30 mouse cellular contexts compared by ENCODE assay signal in genomic region chr7:46499561-46499960, GRCm38 (mm10).
DNase-seq lines count a peak whose midpoint lies in the region; ATAC-seq and TF ChIP-seq lines count a peak whose summit lies in the region.
"Had no signal": no experiment of that assay in that cellular context is flagged by ENCODE, and none has a peak within 500 bp of the region (broad histone marks: within the 10 kb centered on the region; RNA-seq: fewer than 3 reads in every experiment).

No protein-coding gene starts in this region.

- H3K9ac ChIP-seq in lung, postnatal 0 days (replicated peaks; ENCODE audit: low read depth): no peak overlapping the region
- H3K9ac ChIP-seq in hindbrain, embryonic 13.5 days: no peak overlapping the region
- H3K9ac ChIP-seq: embryonic facial prominence, embryonic 13.5 days; heart, embryonic 12.5 days; hindbrain, embryonic 12.5 days; neural tube, embryonic 13.5 days had no signal

- ATAC-seq in lung, postnatal 0 days: no peak
- peak; percentile 77 for ATAC-seq in granulocyte monocyte progenitor cell, adult 5-6 weeks (replicated peaks; ENCODE audit: poor library complexity, severe bottlenecking)
- ATAC-seq in monocyte, adult 5-6 weeks (replicated peaks; ENCODE audit: insufficient number of reproducible peaks, low FRiP score, low TSS enrichment, poor library complexity, severe bottlenecking): peak; percentile 43; the same call in 1 of the 2 replicates
- no peak for ATAC-seq in erythroid progenitor cell, adult 5-6 weeks (replicated peaks; ENCODE audit: low FRiP score, poor library complexity, severe bottlenecking)
- no peak for ATAC-seq in hindbrain, embryonic 13.5 days (ENCODE audit: low FRiP score)
- ATAC-seq: forebrain, embryonic 14.5 days; inflammation-experienced regulatory T-cells, adult 6 months had no signal

- H3K4me2 ChIP-seq in lung, postnatal 0 days (replicated peaks; ENCODE audit: low read depth, low read length): no peak overlapping the region
- H3K4me2 ChIP-seq in hindbrain, embryonic 13.5 days: no peak overlapping the region
- H3K4me2 ChIP-seq: embryonic facial prominence, embryonic 13.5 days; heart, embryonic 12.5 days; hindbrain, embryonic 12.5 days; neural tube, embryonic 13.5 days had no signal

- no peaks in the 10 kb centered on the region for H3K4me1 ChIP-seq in lung, postnatal 0 days (ENCODE audit: insufficient read depth, low read depth, low read length)
- H3K4me1 ChIP-seq in hindbrain, embryonic 13.5 days (replicated peaks): peaks cover 4% of the 10 kb centered on the region; the same call in 1 of the 2 replicates
- H3K4me1 ChIP-seq: heart, embryonic 12.5 days; neural tube, embryonic 13.5 days had no signal

- no peak for TF ChIP-seq CTCF in lung, postnatal 0 days (IDR thresholded peaks at IDR 0.05)

- no peak for TF ChIP-seq EP300 in lung, postnatal 0 days (IDR thresholded peaks at IDR 0.05)

- no peak overlapping the region for H3K4me3 ChIP-seq in lung, postnatal 0 days (ENCODE audit: low read depth, low read length)
- no peak overlapping the region for H3K4me3 ChIP-seq in hindbrain, embryonic 13.5 days
- H3K4me3 ChIP-seq: embryonic facial prominence, embryonic 13.5 days; erythroblast, embryonic 14.5 days; heart, embryonic 12.5 days; hindbrain, embryonic 12.5 days; left cerebral cortex, adult 2 months; limb, embryonic 10.5 days; neural tube, embryonic 13.5 days had no signal

- WGBS in lung, postnatal 0 days: 91% methylated on average over 4 of the region's 4 CpGs
- WGBS in hindbrain, embryonic 13.5 days: over 99% methylated on average over 4 of the region's 4 CpGs

- no peak overlapping the region for H3K27ac ChIP-seq in lung, postnatal 0 days (ENCODE audit: low read length)
- H3K27ac ChIP-seq in hindbrain, embryonic 13.5 days: no peak overlapping the region
- H3K27ac ChIP-seq: embryonic facial prominence, embryonic 13.5 days; hindbrain, embryonic 12.5 days; kidney, postnatal 0 days; left cerebral cortex, adult 2 months; limb, embryonic 10.5 days; neural tube, embryonic 13.5 days had no signal

- no peaks in the 10 kb centered on the region for H3K36me3 ChIP-seq in lung, postnatal 0 days (ENCODE audit: insufficient read depth, low read length)
- peaks cover 7% of the 10 kb centered on the region for H3K36me3 ChIP-seq in hindbrain, embryonic 13.5 days
- H3K36me3 ChIP-seq: embryonic facial prominence, embryonic 13.5 days; heart, embryonic 12.5 days; hindbrain, embryonic 12.5 days; limb, embryonic 10.5 days had no signal

- no peaks in the 10 kb centered on the region for H3K9me3 ChIP-seq in lung, postnatal 0 days (ENCODE audit: low read length)
- no peaks in the 10 kb centered on the region for H3K9me3 ChIP-seq in hindbrain, embryonic 13.5 days
- H3K9me3 ChIP-seq: embryonic facial prominence, embryonic 13.5 days; heart, embryonic 12.5 days; hindbrain, embryonic 12.5 days; limb, embryonic 10.5 days; neural tube, embryonic 13.5 days had no signal

- DNase-seq in lung, postnatal 25 days (ENCODE audit: low spot score): peak; percentile 5
- no peak for DNase-seq in lung, postnatal 0 days (ENCODE audit: low spot score)
- DNase-seq in thymus, postnatal 36 days: peak; percentile 19 to 48
- no peak for DNase-seq in cerebellum, adult 9-11 months
- DNase-seq: adrenal gland, postnatal 36 days; cerebellum, adult 11 months; cerebellum, postnatal 14 days; embryo, embryonic 11 days; heart, adult 18-20 months; heart, postnatal 10 days; kidney, adult 18-20 months; layer of hippocampus, adult 9-11 months; liver; midbrain, embryonic 14.5 days; right cerebral cortex, adult 18-20 months; right cerebral cortex, postnatal 4 days had no signal

- H3K27me3 ChIP-seq in lung, postnatal 0 days (replicated peaks; ENCODE audit: insufficient read depth, low read length): no peaks in the 10 kb centered on the region
- peaks cover 10% of the 10 kb centered on the region for H3K27me3 ChIP-seq in hindbrain, embryonic 13.5 days
- H3K27me3 ChIP-seq: embryonic facial prominence, embryonic 13.5 days; heart, embryonic 12.5 days; neural tube, embryonic 13.5 days had no signal

Comparison
In these comparisons a context has a peak if more than half of its experiments do, and no peak if none do; other contexts are left out.
1. DNase-seq: peak in lung, postnatal 25 days (single experiment) and thymus, postnatal 36 days (2 of 2); none in lung, postnatal 0 days (single experiment) and cerebellum, adult 9-11 months (single experiment).
2. ATAC-seq: peak in granulocyte monocyte progenitor cell, adult 5-6 weeks (single experiment) and monocyte, adult 5-6 weeks (single experiment); none in lung, postnatal 0 days (single experiment), erythroid progenitor cell, adult 5-6 weeks (single experiment) and hindbrain, embryonic 13.5 days (single experiment).